Mouse (Mus musculus): ENCODE measurements at regions not wholly inside any gene's neighbourhood (a gene's known extent, or its start where the extent isn't known, plus 50 kb on each side); places are given as distances from the start of the nearest gene placed in this dataset.

GRCm38 (mm10) chr11:37830975-37831374, 595.2 kb upstream of the Tenm2 start:
- no peak for TF ChIP-seq CTCF (IDR thresholded peaks at IDR 0.05; ENCODE audit: extremely low read depth, insufficient read depth, low read length)
- TF ChIP-seq POLR2A (IDR thresholded peaks at IDR 0.05; ENCODE audit: extremely low read depth, insufficient read depth, low read length), result no peak

Measured in cortical plate, adult 2 months (tissue).